Mouse (Mus musculus) testis, postnatal 14 days (tissue): ENCODE measurements around the gene Gm4792.
A peak's percentile ranks its signal among the peaks of the same experiment; 100 is the strongest.

ENCODE experiments used
- DNase-seq: peaks from one replicate; pipeline ENCODE4 v3.0.0; 2021; ENCODE audit warnings: low spot score

The Gm4792 gene

DNA sequence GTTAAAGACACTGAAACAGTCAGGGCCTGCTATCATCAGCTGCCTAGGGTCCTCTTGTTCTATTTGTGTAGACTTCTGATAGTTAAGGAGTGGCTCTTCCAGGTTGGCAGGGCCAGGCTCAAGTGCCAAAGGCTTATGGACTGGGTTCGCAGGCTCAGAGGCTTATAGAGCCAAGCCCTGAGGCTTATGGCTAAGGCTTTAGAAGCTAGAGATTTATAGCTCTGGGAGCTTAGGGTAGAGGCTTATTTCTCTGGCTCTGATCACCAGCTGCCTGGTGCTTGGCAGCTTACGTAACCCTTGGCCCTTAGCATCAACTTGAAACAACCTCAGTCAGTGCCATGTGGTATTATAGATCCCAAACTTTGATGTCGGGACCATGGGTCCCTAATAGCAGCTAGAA is at the start of gene Gm4792:
Gm4792 (minus strand) TSS at position 233 of the 400 bp plus-strand sequence.
- no peak for DNase-seq

DNA sequence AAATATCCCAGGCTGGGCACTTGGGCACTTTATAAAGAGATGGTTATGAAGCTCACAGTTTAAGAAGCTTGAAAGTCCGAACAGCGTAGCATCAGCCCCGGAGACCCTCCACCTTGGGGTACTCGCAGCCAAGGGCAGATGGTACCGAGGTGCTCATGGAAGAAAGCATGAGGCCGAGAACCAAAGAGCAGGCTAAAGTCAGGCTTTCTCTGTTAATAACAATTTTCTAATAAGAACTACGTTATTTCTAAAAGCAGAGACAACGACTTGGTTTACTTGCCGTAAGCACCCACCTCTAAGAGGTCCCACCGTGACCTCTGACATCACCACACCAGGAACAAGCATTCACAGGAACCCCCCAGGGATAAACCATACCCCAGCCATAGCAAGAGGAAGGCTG is 49.5 kb upstream of the Gm4792 start:
- no peak for DNase-seq

DNA sequence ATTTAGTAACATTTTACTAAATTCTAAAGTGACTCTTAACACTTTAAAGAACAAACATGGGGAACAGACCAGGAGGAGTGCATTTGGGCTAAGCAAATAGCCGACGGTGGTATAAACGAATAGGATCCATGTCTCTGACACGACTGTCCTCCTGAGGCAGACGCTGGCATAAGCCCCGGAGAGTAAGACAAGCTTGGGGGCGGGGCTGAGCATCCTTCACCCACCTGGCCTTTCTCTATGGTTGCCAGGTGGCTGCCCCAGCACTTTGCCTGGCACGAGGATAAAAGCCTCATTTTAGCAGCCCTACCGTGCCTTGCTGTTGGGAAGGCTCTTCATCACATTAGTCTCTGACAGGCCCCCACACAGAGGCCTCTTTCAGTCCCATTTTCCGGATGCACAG is 48.8 kb upstream of the Gm4792 start:
- no peak for DNase-seq

GRCm38 (mm10) chr10:94346596-94346995 is 48.1 kb upstream of the Gm4792 start:
- DNase-seq: no peak

GRCm38 (mm10) chr10:94345509-94346252 is 47.2 kb upstream of the Gm4792 start:
- no peak for DNase-seq

DNA sequence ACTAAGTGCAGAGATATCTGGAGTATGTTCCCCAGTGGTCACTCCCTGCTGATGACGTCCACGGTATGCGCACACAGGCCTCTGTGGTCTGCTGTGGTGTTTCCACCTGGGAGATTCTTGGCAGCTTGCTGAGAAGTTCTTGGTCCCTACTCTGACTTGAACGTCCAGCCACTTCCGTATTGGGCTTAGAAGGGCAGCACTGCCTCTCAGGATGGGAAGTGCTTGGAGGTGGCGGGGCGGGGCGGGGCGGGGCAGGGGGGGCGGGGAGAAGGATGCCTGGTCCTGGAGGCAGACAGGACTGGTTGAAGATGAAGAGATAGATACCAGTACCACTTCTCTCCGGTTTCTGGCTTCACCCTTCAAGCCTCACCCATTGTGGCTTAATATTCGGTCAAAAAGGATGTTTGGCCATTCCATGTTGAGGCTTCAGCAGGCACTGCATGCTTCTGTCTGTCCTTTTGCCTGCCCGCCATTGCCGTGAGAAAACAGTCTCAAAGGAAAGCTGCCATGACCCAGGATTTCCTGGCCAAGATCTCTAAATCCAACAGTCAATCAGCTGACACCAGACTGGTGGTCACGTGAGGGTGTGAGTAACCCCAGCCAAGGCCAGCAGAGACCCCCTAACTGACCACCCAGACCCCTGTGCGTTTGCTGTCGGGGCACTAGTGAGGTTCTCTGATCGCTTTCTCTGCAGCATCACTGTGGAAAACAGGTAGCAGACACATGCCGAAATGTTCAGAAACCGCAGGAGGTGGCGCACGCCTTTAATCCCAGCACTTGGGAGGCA is 46.3 kb upstream of the Gm4792 start:
- no peak for DNase-seq

GRCm38 (mm10) chr10:94343581-94343980 is 45.1 kb upstream of the Gm4792 start:
- DNase-seq: no peak

- DNase-seq: no peak
These were observed 43.8 kb upstream of the Gm4792 start for GRCm38 (mm10) chr10:94342256-94342655.

DNA sequence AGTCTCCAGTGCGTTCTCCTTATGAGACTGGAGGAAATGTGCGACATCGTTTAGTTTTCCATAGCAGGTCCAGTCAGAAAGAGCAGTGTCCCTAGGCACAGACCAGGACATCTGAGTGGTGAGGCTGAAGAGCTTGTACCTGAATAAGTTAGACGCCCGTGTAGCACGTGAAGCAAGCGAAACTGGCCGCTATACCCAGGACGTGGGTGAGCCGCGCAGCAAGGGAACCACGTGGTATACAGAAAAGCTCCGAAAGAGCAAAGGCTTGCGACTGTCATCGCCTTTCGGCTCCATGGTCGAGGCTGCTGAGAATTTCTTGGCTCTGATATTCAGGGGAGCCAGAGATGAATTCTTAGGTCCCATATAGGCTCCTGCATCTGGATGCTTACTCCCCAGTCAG is 43.0 kb upstream of the Gm4792 start:
- no peak for DNase-seq

DNA sequence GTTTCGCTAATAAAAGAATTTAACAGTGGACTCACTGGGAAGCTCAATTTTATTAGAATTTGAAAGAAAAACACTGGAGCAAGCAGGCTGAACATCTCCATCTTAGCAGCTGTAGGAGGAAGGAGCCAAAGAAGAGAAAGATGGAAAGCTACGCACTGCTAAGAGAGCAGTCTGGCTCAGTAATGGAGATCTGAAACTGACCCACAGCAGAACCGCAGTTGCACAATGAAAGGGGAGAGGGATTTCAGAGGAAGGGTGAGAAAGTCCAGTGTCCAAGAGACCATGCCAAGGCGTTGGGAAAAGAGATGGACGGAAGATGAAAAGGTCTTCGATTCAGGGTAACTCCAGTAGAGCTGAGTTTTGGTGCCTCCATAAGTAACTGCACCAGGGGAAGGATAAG is 37.6 kb upstream of the Gm4792 start:
- no peak for DNase-seq

- no peak for DNase-seq
These were observed 36.5 kb upstream of the Gm4792 start for GRCm38 (mm10) chr10:94335047-94335446.

DNA sequence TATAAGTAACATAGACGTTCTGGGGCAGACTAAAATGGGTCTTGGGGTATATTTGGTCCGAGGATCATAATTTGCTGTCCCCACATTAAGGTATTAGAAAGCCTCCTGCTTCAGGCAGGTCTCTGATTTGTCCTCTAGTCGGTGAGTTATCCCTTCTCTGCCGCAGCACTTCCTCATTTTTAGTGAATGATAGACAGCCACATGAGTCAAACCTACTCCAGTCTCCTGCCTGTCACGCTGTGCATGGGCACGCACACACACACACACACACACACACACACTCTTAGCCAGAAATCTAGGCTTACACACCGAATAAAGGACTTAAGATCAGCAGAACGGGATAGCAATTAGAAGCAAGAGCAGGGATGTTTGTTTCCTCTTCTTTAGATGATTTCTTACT is 34.8 kb upstream of the Gm4792 start:
- no peak for DNase-seq

- DNase-seq: peak; percentile 47
These were observed 34.0 kb upstream of the Gm4792 start for GRCm38 (mm10) chr10:94332358-94333137.

DNA sequence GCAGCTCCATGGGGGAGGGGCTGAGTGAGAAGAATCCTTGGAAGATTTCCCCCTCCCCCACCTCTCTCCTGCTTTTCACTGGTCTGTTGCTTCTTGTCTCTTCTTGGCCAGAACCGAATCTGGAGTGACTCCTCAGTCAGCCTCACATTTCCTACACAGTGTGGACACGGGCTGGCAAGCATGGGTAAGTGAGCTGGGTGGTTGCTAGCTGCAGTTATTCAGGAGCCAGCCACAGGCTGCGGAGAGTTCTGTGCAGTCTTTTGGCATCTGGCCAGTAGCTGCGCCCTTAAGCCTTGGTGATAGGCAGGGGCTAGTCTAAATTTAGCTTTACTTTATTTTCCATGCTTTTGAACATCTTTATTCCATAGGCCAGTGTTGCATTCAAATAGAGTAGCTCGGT is 31.5 kb upstream of the Gm4792 start:
- no peak for DNase-seq

DNA sequence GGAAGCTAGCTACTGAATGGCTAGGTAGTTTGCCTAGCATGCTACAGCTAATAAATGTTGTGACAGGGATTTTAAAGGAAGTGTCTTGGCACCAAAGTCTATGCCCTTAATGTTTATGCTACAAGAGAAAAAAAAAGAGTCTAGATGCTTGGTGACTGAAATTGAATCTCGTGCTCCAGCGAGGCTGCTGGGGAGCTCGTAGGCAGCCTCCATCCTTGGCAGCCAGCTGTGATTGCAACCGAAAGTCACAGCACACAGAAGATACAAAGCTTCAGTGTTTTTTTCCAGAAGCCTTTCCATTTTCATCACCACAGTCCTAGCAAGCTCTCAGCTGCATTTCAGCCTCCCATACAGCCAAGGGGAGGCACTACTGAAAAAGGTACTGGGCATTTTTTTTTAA is 20.1 kb upstream of the Gm4792 start:
- no peak for DNase-seq

DNA sequence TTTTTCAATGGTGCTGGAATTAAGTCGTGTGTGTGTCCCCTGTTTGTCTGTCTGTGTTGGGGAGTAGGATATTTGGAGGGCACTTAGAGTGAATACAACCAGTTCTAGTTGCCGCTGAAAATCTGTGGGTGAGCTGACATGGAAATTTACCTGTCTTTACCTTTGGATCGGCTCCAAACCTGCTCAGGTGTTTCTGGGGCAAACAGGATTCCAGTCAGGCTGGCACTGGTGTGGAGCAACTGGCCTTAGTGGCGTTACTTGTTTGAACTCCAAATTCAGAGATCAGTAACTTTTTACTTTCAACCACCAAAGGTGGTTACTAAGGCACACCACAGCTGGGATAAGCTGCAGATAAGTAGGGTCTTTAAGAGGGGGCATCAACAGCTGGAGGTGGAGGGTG is 14.6 kb upstream of the Gm4792 start:
- DNase-seq: no peak

GRCm38 (mm10) chr10:94312007-94312715 is 13.7 kb upstream of the Gm4792 start:
- no peak for DNase-seq

DNA sequence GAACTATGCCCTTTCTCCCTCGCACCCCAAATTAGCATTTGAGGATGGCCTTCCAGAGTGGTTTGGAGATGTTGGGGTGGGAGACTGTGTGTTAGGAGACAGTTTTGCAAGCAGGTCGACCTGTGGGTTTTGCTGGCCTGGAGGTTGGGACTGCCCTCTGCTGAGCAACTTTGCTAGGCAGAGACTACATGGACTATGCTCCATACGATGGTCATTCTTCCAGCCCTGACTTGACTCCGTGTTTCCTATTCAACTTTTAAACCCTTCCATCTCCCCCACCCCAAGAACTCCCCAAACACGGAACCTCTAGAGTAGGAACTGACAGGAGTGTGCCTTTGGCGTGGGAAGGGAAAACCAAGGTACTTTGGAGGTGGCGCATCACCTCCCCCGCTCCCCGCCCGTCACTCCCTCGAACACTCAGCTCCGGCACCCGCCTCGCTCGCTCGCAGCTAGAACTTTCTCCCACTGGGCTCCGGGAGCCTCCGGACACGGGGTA is 13.1 kb upstream of the Gm4792 start, which contains the start of gene Tmcc3:
Tmcc3 (plus strand) TSS at position 439 of the 496 bp plus-strand sequence.
- DNase-seq: no peak

DNA sequence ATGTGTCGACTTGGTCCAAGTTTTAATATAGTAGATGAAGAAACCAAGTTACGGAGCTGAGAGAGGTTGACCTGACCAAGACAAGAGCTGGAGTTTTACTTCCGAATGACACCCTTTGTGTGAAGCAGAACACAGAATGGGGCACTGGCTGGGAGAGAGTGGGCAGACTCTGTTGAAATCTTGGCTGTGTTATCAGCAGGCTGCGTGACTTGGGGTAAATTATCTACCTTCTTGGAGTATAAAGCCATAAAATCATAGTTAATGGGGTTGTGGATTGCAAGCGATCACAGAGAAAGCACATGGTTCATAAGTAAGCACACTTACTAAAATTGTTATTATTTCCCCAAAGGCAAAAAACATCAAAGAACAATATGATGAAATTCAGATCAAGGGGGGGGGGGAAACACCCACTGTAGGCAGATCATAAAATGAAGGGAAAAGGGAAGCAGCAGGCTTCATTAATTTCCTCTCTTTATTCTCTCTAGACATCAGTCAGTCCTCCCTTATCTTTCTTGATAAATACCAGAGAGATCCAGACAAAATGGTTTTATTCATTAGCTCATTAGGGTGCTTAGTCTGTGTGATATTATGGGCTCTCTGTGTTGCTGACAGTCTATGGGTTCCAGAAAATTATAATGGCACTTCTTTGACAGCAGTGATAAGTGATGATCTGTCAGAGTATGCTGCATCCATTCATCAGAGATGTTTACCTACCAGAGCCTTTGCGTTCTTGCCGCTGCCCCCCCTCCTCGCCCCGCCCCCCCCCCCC is 12.2 kb upstream of the Gm4792 start:
- no peak for DNase-seq

DNA sequence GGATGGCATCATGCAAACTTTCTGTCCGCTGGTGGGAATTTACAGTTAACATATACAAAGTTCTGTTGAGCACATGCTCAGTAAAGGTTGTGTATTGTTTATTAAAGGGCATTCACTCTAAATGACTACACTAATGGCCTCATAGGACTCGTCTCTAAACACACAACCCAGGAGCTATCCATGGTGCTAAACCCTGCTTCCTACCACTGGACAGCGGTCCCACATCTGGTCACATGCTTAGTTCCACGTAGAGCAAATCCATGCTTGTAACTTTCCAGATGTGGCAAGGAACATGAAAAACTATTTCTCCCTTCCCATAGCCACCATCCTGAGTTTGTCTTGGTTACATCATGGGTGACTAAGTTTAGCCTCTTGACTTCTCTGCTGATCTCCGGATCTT is 7.0 kb upstream of the Gm4792 start:
- no peak for DNase-seq

GRCm38 (mm10) chr10:94304064-94304657 is 5.7 kb upstream of the Gm4792 start:
- no peak for DNase-seq
